Mouse (Mus musculus) kidney, adult 2 months (tissue): ENCODE data around the gene Olfr354.

ENCODE experiments used
- CTCF ChIP-seq: fragments of 200-500 bp; conservative IDR thresholded peaks from 2 replicates; pipeline ENCODE4 v1.5.1; 2011; ENCODE audit warnings: low read depth, mild to moderate bottlenecking, control low read depth, low read length, moderate library complexity, mixed read lengths; ENCODE audit not compliant: insufficient read depth, insufficient read length
- POLR2A ChIP-seq: fragments of 200-500 bp; IDR thresholded peaks from one replicate; pipeline ENCODE4 v1.6.1; 2011; ENCODE audit warnings: low read depth, low read length, control low read depth

GRCm38 (mm10) chr2:36868160-36868559 is 37.3 kb upstream of the Olfr354 start, which contains the start of gene Olfr352:
- no peak for TF ChIP-seq POLR2A
- TF ChIP-seq CTCF, result no peak
